ENCODE assay signal across 14 mouse cellular contexts in the genomic region with DNA sequence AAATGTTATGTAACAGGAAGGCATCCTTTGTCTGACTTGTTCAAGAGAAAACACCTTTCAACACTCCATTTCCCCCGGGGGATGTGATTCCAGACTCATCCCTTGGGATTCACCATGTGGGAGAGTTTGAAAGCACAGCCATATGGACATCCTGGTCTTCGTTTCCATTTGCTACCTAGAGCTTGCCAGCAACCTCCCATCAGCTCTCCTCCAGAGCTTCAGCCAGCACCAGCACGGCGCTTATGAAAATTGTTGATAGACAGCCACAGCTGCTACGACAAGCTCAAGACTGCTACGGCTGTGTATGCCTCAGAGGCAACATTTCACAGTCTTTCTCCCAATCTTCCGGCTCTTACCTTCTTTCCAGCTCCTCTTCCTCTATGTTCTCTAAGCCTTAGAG.
DNase-seq lines count a peak whose midpoint lies in the region; ATAC-seq and TF ChIP-seq lines count a peak whose summit lies in the region.
"Had no signal": no experiment of that assay in that cellular context is flagged by ENCODE, and none has a peak within 500 bp of the region (broad histone marks: within the 10 kb centered on the region; RNA-seq: fewer than 3 reads in every experiment).

No protein-coding gene starts in this region.

- H3K27ac ChIP-seq in heart, embryonic 12.5 days (ENCODE audit: poor library complexity, severe bottlenecking) = no peak overlapping the region
- H3K27ac ChIP-seq in midbrain, postnatal 0 days (ENCODE audit: low read depth, low read length) = no peak overlapping the region
- H3K27ac ChIP-seq: forebrain, embryonic 12.5 days; hindbrain, embryonic 13.5 days; kidney, postnatal 0 days had no signal

- no peak for ATAC-seq in heart, embryonic 12.5 days (ENCODE audit: insufficient number of reproducible peaks, low FRiP score)
- ATAC-seq in midbrain, postnatal 0 days (ENCODE audit: low FRiP score) = no peak

- H3K4me3 ChIP-seq in heart, embryonic 12.5 days = no peak overlapping the region
- no peak overlapping the region for H3K4me3 ChIP-seq in midbrain, postnatal 0 days (ENCODE audit: low read depth, low read length)
- H3K4me3 ChIP-seq: forebrain, embryonic 12.5 days; hindbrain, embryonic 13.5 days had no signal

- H3K9ac ChIP-seq in heart, embryonic 12.5 days = no peak overlapping the region
- H3K9ac ChIP-seq in midbrain, postnatal 0 days (replicated peaks; ENCODE audit: low read length, poor library complexity, severe bottlenecking) = no peak overlapping the region
- H3K9ac ChIP-seq: forebrain, embryonic 12.5 days; hindbrain, embryonic 13.5 days had no signal

- peaks cover 9% of the 10 kb centered on the region; the same call in 1 of the 2 replicates for H3K27me3 ChIP-seq in heart, embryonic 12.5 days (replicated peaks)
- no peaks in the 10 kb centered on the region for H3K27me3 ChIP-seq in midbrain, postnatal 0 days (ENCODE audit: insufficient read depth, low read length)

- H3K4me1 ChIP-seq in heart, embryonic 12.5 days (replicated peaks) = peaks cover 17% of the 10 kb centered on the region
- no peaks in the 10 kb centered on the region for H3K4me1 ChIP-seq in midbrain, postnatal 0 days (ENCODE audit: insufficient read depth, low read length)
- H3K4me1 ChIP-seq: hindbrain, embryonic 13.5 days had no signal

- H3K36me3 ChIP-seq in heart, embryonic 12.5 days = no peaks in the 10 kb centered on the region
- H3K36me3 ChIP-seq in midbrain, postnatal 0 days (ENCODE audit: insufficient read depth, low read length) = no peaks in the 10 kb centered on the region
- H3K36me3 ChIP-seq: forebrain, embryonic 12.5 days; hindbrain, embryonic 13.5 days had no signal

- TF ChIP-seq CTCF in midbrain, postnatal 0 days (IDR thresholded peaks at IDR 0.05) = no peak

- WGBS in heart, embryonic 12.5 days = 70% methylated on average over 7 of the region's 7 CpGs
- 86% methylated on average over 7 of the region's 7 CpGs for WGBS in midbrain, postnatal 0 days

- DNase-seq in cerebellum, adult 9-10 months = peak; percentile 21
- DNase-seq in cerebellum, postnatal 36 days = no peak
- DNase-seq in heart, adult 8-10 months (ENCODE audit: low spot score) = peak; percentile 10
- DNase-seq in fat pad, adult 2 months (ENCODE audit: extremely low read depth, low read depth, low spot score) = peak; percentile 46
- peak; percentile 21 to 30 for DNase-seq in left cerebral cortex, postnatal 36 days (ENCODE audit: low spot score in 2 of 2)
- DNase-seq in kidney, postnatal 36 days = no peak
- no peak for DNase-seq in midbrain, postnatal 0 days (ENCODE audit: low spot score)
- DNase-seq: adrenal gland, postnatal 14 days; B cell, adult 2 months; lung, postnatal 4 days had no signal

- H3K9me3 ChIP-seq in heart, embryonic 12.5 days (replicated peaks) = no peaks in the 10 kb centered on the region
- H3K9me3 ChIP-seq in midbrain, postnatal 0 days (ENCODE audit: low read length) = no peaks in the 10 kb centered on the region
- H3K9me3 ChIP-seq: forebrain, embryonic 12.5 days; hindbrain, embryonic 13.5 days had no signal

- no peak overlapping the region for H3K4me2 ChIP-seq in heart, embryonic 12.5 days
- no peak overlapping the region for H3K4me2 ChIP-seq in midbrain, postnatal 0 days (ENCODE audit: low read depth, low read length, poor library complexity, severe bottlenecking)
- H3K4me2 ChIP-seq: forebrain, embryonic 12.5 days; hindbrain, embryonic 13.5 days had no signal

- intact Hi-C loops in left cerebral cortex, postnatal 36 days (cut with DNase I) = no loop called here

Comparison
In these comparisons a context has a peak if more than half of its experiments do, and no peak if none do; other contexts are left out.
1. DNase-seq: peak in cerebellum, adult 9-10 months (single experiment), heart, adult 8-10 months (single experiment), fat pad, adult 2 months (single experiment) and left cerebral cortex, postnatal 36 days (2 of 2); none in cerebellum, postnatal 36 days (0 of 2), kidney, postnatal 36 days (0 of 2) and midbrain, postnatal 0 days (single experiment).